Mouse (Mus musculus) naive thymus-derived CD4-positive, alpha-beta T cell, adult 2 months (primary cell): ENCODE results near the gene Hoxd3.

ENCODE experiments used
- DNase-seq: peaks from one replicate; pipeline ENCODE4 v3.0.0-alpha.2; 2011; ENCODE audit warnings: low read depth

Gene Hoxd3

GRCm38 (mm10) chr2:74692808-74693431 is 18.8 kb upstream of the Hoxd3 start:
- DNase-seq, result no peak

DNA sequence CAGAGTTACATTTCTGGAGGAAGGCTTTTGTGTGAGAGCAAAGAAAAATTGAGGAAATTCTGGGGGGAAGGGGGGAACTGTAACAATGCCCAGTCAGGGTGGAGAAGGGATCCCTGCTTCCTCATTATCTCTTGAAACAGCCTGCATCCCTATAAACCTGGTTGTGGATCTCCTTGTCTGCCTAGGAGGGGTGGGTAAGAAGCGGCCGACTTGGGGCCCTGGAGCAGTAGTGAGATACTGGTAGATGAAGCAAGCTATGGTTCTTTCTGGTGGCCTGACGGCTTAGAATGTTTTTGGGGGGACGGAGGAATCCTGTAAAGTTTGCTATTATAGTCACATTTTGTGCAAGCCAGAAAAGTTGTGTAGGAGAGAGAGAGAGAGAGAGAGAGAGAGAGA is 18.3 kb upstream of the Hoxd3 start:
- no peak for DNase-seq

GRCm38 (mm10) chr2:74694066-74694465 is 17.7 kb upstream of the Hoxd3 start:
- peak; percentile 49 for DNase-seq

- no peak for DNase-seq
Measured at GRCm38 (mm10) chr2:74695383-74695782, 16.3 kb upstream of the Hoxd3 start.

DNA sequence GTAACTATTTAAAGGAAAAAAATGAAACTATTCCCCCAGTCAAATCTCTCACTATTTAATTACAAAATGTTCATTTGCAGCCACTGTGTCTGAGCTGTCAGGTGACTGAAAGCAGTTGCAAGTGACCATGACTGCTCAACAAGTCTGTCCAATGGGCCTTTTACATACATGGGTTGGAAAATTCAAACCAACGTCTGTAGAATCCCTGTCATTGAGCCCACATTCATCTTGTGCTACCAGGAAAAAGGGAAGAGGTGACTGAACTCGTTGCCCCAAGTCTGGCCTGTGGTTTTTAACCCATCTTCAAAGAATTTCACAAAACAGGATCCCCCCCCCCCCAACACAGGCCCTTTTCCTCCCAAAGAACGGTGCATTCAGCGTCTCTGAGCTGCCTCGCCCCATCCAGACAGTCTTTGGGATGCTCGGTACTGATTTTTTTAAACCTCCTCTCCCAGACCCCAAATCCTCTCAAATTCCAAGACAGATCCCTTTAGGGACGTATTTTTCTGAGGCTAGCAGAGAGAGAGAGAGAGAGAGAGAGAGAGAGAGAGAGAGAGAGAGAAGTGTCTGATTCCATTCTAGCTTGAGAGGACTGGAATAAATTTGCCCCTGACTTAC is 15.8 kb upstream of the Hoxd3 start:
- DNase-seq, result no peak

DNA sequence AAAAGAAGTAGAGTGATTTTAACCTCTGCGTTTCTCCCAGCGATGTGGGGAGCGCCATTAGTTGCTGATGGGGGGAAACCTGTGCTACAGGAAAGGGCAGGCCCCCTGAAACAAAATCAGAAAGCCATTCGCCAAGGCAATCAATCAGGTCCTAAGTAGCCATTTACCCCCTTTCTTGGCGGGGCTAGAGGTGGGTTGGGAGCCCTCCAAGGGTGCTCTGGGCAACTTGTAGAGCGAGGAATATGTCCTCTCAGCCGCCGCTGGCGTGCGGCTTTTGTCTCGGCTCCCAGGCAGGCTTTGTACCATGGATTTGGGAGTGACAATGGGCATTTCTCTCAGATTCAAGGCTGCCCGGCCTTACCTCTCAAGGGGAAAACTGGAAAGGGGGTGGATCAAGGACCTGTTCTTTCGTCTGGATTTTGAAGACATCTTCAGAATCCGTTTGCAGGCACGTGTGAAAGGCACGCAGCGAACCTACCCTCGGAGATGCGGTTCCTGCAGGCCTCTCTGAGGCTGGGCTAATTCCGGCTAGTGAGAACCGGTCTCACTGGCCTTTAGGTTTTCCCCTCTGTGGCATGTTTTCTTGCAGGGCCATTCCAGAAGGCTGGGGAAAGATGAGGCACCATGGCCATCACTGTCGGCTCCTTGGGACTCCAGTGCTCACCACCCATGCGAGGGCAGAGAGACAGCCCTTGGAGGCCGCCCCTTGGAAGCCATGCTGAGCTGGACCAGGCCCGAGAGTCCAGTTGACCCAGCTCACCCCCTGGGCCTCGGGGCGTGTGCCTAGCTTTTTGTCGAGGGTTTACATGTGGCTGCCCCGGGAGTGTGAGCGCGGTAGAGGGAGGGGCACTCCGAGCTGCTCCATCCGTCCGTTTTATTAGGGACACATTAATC is 15.0 kb upstream of the Hoxd3 start:
- no peak for DNase-seq

DNA sequence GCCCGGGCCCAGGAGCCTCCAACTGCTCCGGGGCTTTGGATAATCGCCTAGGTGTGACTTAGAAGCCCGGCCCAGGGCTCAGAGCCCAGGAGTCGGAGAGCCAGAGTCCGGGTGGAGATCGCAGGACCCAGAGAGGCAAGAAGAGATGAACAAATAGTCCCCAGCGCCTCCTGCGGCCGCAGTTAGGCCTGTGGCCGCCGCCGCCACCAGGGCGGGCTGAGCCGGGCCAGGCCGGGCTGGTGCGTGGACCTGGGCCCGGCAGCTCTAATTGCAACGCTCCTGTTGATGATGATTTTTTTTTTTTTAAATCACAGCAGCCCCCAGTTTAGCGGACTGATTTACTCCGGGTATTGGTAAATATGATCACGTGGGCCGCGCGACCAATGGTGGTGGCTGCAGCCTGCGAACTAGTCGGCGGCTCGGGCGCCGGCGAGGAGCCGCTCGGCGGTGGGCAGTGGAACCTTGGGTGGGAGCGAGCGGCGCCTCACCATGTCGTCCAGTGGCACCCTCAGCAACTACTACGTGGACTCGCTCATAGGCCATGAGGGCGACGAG is 14.1 kb upstream of the Hoxd3 start, which contains the start of gene Hoxd9:
Gene Hoxd9, plus strand, starts transcription at position 161 of the 555 bp plus-strand sequence.
- peak; percentile 34 for DNase-seq

DNA sequence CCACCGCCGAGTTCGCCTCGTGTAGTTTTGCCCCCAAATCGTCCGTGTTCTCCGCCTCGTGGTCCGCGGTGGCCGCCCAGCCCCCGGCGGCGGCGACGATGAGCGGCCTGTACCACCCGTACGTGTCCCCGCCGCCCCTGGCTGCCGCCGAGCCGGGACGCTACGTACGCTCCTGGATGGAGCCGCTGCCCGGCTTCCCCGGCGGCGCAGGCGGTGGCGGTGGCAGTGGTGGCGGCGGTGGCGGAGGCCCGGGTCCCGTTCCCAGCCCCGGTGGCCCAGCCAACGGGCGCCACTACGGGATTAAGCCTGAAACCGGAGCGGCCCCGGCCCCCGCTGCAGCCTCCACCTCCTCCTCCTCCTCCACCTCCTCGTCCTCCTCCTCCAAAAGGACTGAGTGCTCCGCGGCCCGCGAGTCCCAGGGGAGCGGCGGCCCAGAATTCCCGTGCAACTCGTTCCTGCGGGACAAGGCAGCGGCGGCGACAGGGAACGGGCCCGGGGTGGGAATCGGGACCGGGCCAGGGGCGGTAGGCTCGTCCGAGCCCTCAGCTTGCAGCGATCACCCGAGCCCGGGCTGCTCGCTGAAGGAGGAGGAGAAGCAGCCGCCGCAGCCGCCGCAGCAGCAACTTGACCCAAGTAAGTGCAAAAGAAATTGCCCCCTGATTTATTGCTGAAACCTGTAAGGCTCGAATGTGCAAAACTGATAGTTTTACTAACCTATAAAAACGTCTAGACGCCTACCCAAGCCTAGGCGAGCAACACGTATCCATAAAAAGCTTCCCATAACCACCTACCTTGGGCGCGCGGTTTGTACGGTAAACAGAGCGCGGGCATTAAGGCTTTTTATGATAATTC is 13.3 kb upstream of the Hoxd3 start:
- DNase-seq, result no peak

- DNase-seq, result no peak
Measured at GRCm38 (mm10) chr2:74699053-74699430, 12.7 kb upstream of the Hoxd3 start.

DNA sequence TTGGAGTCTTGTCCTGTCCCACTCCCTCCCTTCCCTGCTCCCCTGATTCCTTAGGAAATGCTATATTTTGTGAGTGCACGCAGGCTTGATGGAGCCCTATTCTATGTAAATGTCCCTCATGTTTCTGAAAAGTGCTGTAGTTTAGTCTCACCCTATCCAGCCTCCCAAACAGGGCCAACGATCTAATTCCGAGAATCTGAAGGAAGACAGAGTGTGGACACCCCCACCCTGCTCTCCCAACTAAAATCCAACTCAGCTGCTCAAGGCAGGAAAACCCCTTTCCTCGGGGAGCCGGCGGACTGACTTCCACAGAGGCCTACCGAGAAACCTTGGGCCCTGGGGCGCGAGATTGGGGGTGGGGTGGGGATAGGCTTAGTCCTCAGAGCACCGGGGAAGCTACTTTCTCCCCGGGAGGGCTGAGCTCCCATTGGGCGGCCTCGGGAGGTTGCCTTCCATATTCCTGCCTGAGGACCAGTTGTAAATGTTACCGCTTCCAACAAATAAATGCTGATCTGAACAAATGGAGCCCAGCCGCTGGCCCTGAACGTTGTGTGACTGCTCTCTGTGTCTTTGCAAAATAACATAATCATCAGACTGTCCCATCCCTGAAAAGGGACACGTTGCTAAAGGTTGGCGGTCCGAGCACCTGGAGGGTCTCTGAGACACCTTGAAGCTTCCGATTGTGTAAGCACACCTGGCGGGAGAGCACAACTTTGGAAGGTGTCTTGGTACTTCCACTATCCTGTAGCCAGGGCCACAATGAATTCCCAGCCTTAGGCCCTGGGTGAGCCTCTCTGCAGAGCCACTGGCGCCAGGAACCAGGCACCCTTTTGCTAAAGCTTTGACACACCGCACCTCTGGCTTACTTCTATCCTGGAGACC is 11.8 kb upstream of the Hoxd3 start:
- no peak for DNase-seq

- no peak for DNase-seq
Measured at GRCm38 (mm10) chr2:74700546-74701112, 11.1 kb upstream of the Hoxd3 start.

DNA sequence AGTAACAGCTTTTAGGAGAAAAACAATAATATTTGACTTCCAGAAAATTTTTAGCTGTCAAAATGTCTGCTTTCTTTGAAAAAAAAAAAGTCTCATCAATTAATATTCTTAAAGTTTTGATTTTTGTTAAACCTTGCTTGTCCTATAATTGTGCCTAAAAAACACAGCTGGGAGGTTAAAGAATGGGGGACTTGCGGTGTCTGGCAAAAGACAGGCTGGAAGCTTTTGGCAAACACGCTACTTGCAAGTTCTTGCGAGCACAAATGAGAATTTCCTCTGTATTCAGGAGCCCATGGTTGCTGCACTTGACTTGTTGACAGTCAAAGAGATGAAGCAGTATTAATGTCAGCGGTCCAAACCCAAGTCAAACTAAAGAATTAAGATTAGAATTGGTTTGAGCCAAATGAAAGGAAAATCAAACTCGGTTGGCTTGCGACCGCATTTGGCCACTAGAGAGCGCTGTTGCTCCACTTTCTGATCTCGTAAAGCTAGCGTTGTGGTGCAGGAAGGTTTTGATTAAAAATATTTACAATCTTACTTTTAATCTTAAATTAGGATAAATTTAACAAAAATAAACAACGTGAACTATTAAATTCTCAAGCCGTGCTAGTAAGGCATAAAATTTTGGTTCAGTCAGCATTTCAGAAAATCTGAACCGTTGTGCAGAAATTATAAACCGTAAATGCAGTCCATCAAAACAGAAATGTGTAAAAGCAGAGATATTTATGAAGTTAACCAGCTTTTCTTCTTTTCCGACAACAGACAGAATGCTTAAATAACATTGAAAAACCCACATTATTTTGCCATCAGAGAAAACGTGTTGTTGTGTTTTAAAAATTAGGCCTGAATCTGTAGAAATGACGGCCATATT is 9.5 kb upstream of the Hoxd3 start:
- DNase-seq, result peak; percentile 83

- DNase-seq, result no peak
Measured at GRCm38 (mm10) chr2:74702820-74703219, 8.9 kb upstream of the Hoxd3 start.

GRCm38 (mm10) chr2:74703317-74703716 is 8.4 kb upstream of the Hoxd3 start:
- DNase-seq, result no peak

GRCm38 (mm10) chr2:74703720-74704392 is 7.9 kb upstream of the Hoxd3 start:
- no peak for DNase-seq

DNA sequence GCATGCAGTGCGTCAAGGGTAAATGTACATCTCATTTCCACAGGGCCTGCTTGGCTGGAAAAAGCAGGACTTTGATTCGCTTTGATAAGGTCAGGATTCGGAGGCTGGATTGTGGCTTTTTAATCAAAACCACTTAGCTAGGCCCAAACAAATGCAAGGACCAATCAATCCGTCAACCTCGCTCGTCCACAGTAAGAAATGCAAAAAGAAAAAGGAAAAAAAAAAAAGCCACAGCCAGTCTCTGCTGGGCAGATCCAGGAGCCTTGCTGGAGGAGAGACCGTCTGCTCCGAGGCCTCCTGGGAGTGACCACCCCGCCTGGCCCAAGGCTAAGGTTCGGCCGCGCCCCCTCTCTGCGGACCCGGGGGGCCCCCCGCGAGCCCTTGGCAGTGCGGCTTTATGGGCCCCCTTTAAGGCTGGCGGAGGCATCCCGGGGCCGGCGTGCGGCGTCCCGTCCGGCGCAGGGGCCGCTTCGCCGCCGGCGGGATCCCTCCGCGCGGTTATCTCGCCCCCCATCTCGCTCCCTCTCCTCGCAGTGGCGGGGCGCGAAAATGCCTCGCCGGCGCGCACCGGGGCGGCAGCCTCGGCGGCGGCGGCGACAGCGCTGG is 7.2 kb upstream of the Hoxd3 start, which contains the start of gene Hoxd8:
Gene Hoxd8, plus strand, starts transcription at position 223 of the 606 bp plus-strand sequence.
- DNase-seq, result no peak

GRCm38 (mm10) chr2:74704999-74705466 is 6.7 kb upstream of the Hoxd3 start:
- DNase-seq, result no peak

DNA sequence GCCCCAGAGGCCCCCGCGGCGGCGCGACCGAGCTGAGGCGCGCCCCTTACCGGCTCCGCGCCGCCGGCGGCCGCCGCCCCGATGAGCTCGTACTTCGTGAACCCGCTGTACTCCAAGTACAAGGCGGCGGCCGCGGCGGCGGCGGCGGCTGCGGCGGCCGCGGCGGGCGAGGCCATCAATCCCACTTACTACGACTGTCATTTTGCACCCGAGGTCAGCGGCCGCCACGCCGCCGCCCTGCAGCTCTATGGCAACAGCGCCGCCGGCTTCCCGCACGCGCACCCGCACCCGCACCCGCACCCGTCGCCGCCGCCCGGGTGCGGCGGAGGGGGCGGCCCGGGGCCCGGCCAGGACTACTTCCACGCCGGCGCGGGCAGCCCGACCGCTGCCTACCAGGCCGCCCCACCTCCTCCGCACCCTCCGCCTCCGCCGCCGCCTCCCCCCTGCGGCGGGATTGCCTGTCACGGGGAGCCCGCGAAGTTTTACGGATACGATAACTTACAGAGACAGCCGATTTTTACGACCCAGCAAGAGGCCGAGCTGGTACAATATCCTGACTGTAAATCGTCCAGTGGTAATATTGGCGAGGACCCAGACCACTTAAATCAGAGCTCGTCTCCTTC is 6.1 kb upstream of the Hoxd3 start:
- DNase-seq, result peak; percentile 41
